Mouse (Mus musculus) kidney, postnatal 0 days (tissue): ENCODE results near the gene Mlxipl. TPM values are rescaled to one million over a fixed set of nuclear protein-coding genes. Genes with fewer than 3 reads are reported as not detected.

Source experiments
- ATAC-seq: fragments of 200-750 bp; cut with Nextera tagmentation; replicated peaks from 2 replicates; pipeline ENCODE4 v1.8.0; 2017; ENCODE audit warnings: low read depth, moderate number of reproducible peaks, moderate TSS enrichment, moderate library complexity; ENCODE audit not compliant: low FRiP score
- DNase-seq: peaks from one replicate; pipeline ENCODE4 v3.0.0-alpha.2; 2016; ENCODE audit warnings: low spot score
- H3K27ac ChIP-seq: fragments of 300-500 bp; sonication (generic); 2 replicates; pipeline ENCODE4 v1.5.1; 2014; ENCODE audit warnings: mild to moderate bottlenecking
- H3K27me3 ChIP-seq: fragments of 300-500 bp; sonication (generic); 2 replicates; pipeline ENCODE4 v1.6.1; 2014; ENCODE audit warnings: low read length, mixed read lengths; ENCODE audit not compliant: insufficient read depth
- H3K36me3 ChIP-seq: fragments of 300-500 bp; sonication (generic); 2 replicates; pipeline ENCODE4 v1.6.1; 2014; ENCODE audit warnings: low read length, mixed read lengths; ENCODE audit not compliant: insufficient read depth
- H3K4me1 ChIP-seq: fragments of 300-500 bp; sonication (generic); replicated peaks from 2 replicates; pipeline ENCODE4 v1.6.1; 2014; ENCODE audit warnings: antibody characterized with exemption, low read length, mixed read lengths; ENCODE audit not compliant: insufficient read depth
- H3K4me2 ChIP-seq: fragments of 300-500 bp; sonication (generic); 2 replicates; pipeline ENCODE4 v1.6.1; 2014; ENCODE audit warnings: mild to moderate bottlenecking, low read length, moderate library complexity, mixed read lengths
- H3K4me3 ChIP-seq: fragments of 300-500 bp; sonication (generic); replicated peaks from 2 replicates; pipeline ENCODE4 v1.5.1; 2014; ENCODE audit warnings: low read depth, low read length
- H3K9ac ChIP-seq: fragments of 300-500 bp; sonication (generic); 2 replicates; pipeline ENCODE4 v1.6.1; 2014; ENCODE audit warnings: low read depth, low read length
- H3K9me3 ChIP-seq: fragments of 300-500 bp; sonication (generic); replicated peaks from 2 replicates; pipeline ENCODE4 v1.6.1; 2016; ENCODE audit warnings: low read length, inconsistent platforms, mixed read lengths
- CTCF ChIP-seq: IDR thresholded peaks from 2 replicates; pipeline ENCODE4 v1.5.1; 2016; ENCODE audit warnings: antibody characterized with exemption, low read depth, mild to moderate bottlenecking, moderate library complexity
- WGBS: fragments of 180-500 bp; shearing (Covaris S2); extraction: QIAGEN DNeasy Blood & Tissue Kit; methylation state at CpG from one replicate; pipeline ENCODE4 v1.1.7; 2014; 5-methylcytosine and 5-hydroxymethylcytosine counted together
- polyA plus RNA-seq: library from polyadenylated mRNA; unstranded; fragments of >200 nt; fragmentation: Nextera tagmentation; extraction: Ambion mirVana; gene quantifications from 2 replicates; pipeline ENCODE4 v1.2.1, GENCODE M21; 2015

Gene Mlxipl
- polyA plus RNA-seq, 1 experiment from 2014 or later, result 6.5 TPM

DNA sequence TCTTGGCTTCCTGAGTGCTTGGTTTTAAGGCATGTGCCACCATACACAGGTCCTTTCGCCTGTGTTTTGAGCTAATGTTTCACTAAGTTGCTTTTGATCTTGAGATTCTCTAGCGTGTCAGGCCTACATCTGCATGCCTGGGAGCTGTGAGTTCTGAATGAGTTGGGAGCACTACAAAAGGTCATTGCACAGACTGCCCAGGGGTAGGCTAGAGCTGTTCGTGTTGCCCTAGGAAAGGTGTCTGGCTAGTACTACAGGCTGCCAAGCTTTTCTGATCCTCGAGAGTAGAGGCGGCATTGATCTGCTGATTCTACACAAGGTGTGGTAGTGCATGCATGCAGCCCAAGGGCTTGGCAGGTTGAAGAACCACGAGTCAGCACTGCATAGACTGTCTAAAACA is 73.1 kb downstream of the Mlxipl start:
- no peaks in the 10 kb centered on the region for H3K9me3 ChIP-seq
- peak overlapping the region; percentile 87 for H3K27ac ChIP-seq
- no peak for DNase-seq
- WGBS, result 62% methylated on average over 6 of the region's 6 CpGs
- H3K9ac ChIP-seq, result no peak overlapping the region
- H3K4me1 ChIP-seq, result no peaks in the 10 kb centered on the region
- H3K4me3 ChIP-seq, result no peak overlapping the region
- peaks cover 26% of the 10 kb centered on the region for H3K36me3 ChIP-seq
- peak; percentile 64; the same call in 1 of the 2 replicates for ATAC-seq
- no peaks in the 10 kb centered on the region for H3K27me3 ChIP-seq
- H3K4me2 ChIP-seq, result no peak overlapping the region
- TF ChIP-seq CTCF, result no peak

- Histone ChIP-seq H3K36me3 (peaks cover 4% of the 10 kb centered on the region; the same call in 1 of the 2 replicates), H3K27me3 (no peaks in the 10 kb centered on the region), H3K9me3 (no peaks in the 10 kb centered on the region), H3K9ac (no peak overlapping the region), H3K4me1 (peaks cover 11% of the 10 kb centered on the region; the same call in 1 of the 2 replicates), H3K4me3 (no peak overlapping the region), H3K4me2 (no peak overlapping the region), H3K27ac (peak overlapping the region; percentile 26; the same call in 1 of the 2 replicates)
- DNase-seq, result no peak
- ATAC-seq, result no peak
- TF ChIP-seq CTCF, result no peak
- WGBS, result 60% methylated on average over 4 of the region's 4 CpGs
These were observed 77.2 kb downstream of the Mlxipl start for GRCm38 (mm10) chr5:135166909-135167308.

DNA sequence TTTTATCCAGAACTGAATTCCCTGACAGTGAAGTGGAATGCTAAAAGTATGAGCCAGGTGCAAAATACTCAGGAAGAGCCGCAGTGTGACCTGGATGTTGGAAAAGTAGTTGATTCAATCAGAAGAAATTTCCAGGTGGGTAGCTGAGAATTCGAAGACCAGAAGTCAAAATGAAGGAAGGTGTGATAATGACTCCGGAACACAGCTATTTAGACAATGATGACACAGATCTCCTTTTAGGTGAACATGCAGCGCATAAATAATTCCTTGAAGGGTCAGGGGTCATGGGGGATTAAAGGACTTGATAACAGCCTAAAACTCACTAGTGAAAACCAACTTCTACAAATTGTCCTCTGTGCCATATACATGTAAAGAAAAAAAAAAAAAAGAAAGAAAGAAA is 77.8 kb downstream of the Mlxipl start:
- Histone ChIP-seq H3K27me3 (no peaks in the 10 kb centered on the region), H3K27ac (0 out of 2 replicates have a peak overlapping the region, but pooled peaks have one; percentile 26), H3K4me3 (no peak overlapping the region), H3K4me1 (peaks cover 11% of the 10 kb centered on the region; the same call in 1 of the 2 replicates), H3K4me2 (no peak overlapping the region), H3K9ac (no peak overlapping the region), H3K36me3 (peaks cover 10% of the 10 kb centered on the region; the same call in 1 of the 2 replicates), H3K9me3 (no peaks in the 10 kb centered on the region)
- ATAC-seq, result no peak
- DNase-seq, result no peak
- no peak for TF ChIP-seq CTCF
- WGBS, result 94% methylated on average over 4 of the region's 4 CpGs

- H3K27me3 ChIP-seq, result no peaks in the 10 kb centered on the region
- 3% methylated on average over 90 of the region's 95 CpGs for WGBS
- peaks cover 11% of the 10 kb centered on the region; the same call in 1 of the 2 replicates for H3K4me1 ChIP-seq
- ATAC-seq (peak; percentile 95), DNase-seq (peak; percentile 99)
- peak within 1 kb of the TSS; percentile 73 for H3K4me3 ChIP-seq
- peak within 1 kb of the TSS; percentile 99 for H3K27ac ChIP-seq
- H3K9ac ChIP-seq, result peak within 1 kb of the TSS; percentile 92
- H3K4me2 ChIP-seq, result peak within 1 kb of the TSS; percentile 87
- H3K36me3 ChIP-seq, result peaks cover 18% of the 10 kb centered on the region; the same call in 1 of the 2 replicates
- no peaks in the 10 kb centered on the region for H3K9me3 ChIP-seq
- TF ChIP-seq CTCF, result peak; percentile 2; the same call in 1 of the 2 replicates
These were observed 78.7 kb downstream of the Mlxipl start, which contains the start of gene Bcl7b for GRCm38 (mm10) chr5:135168063-135169062. TSS of gene Bcl7b (plus strand) at chr5:135168283.

- Histone ChIP-seq H3K4me1 (peaks cover 11% of the 10 kb centered on the region; the same call in 1 of the 2 replicates), H3K9me3 (no peaks in the 10 kb centered on the region), H3K36me3 (peaks cover 18% of the 10 kb centered on the region; the same call in 1 of the 2 replicates), H3K9ac (peak overlapping the region; percentile 92), H3K27me3 (no peaks in the 10 kb centered on the region), H3K4me2 (peak overlapping the region; percentile 87), H3K4me3 (peak overlapping the region; percentile 73), H3K27ac (peak overlapping the region; percentile 99; the same call in 1 of the 2 replicates)
- TF ChIP-seq CTCF, result no peak
- no peak for DNase-seq
- ATAC-seq, result no peak
- 93% methylated on average over 5 of the region's 5 CpGs for WGBS
These were observed 79.8 kb downstream of the Mlxipl start for GRCm38 (mm10) chr5:135169479-135169878.

DNA sequence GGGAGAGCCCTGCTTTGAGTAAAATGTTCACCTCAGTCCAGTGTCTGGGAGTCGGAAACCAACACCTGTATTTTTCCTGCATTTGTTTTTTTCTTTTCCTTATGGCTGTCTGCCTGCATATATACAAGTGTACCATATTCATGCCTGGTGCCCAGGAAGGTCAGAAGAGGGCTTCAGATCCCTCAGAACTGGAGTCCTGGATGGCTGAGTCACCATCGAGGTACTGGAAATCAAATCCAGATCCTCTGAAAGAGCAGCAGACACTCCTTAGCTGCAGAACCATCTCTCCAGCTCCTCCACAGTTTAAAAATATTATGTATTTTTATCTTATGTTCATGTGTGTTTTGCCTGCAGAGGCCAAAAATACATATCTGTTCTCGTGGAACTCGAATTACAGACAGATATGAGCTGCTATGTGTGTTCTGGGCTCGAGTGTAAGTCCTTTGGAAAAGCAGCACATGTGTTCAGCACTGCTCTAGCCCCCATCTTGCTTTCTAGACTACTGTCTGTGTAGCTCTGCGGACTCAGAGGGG is 82.1 kb downstream of the Mlxipl start:
- Histone ChIP-seq H3K9me3 (no peaks in the 10 kb centered on the region), H3K27me3 (no peaks in the 10 kb centered on the region), H3K27ac (no peak overlapping the region; the same call in 1 of the 2 replicates), H3K4me1 (peaks cover 11% of the 10 kb centered on the region; the same call in 1 of the 2 replicates), H3K4me2 (no peak overlapping the region), H3K4me3 (no peak overlapping the region), H3K9ac (no peak overlapping the region), H3K36me3 (peaks cover 18% of the 10 kb centered on the region; the same call in 1 of the 2 replicates)
- 93% methylated on average over 6 of the region's 6 CpGs for WGBS
- TF ChIP-seq CTCF, result no peak
- no peak for DNase-seq
- no peak for ATAC-seq
